Mouse (Mus musculus) mesoderm, embryonic 11.5 days (tissue): ENCODE measurements around the gene Clcn6.

ENCODE experiments used
- DNase-seq: peaks from one replicate; pipeline ENCODE4 v3.0.0-alpha.2; 2012; ENCODE audit warnings: low read depth, low spot score

The Clcn6 gene

GRCm38 (mm10) chr4:147985205-147986132, 53.2 kb downstream of the Clcn6 start, which contains the start of gene Nppb:
Nppb (plus strand) TSS chr4:147985788.
- peak; percentile 73 for DNase-seq

DNA sequence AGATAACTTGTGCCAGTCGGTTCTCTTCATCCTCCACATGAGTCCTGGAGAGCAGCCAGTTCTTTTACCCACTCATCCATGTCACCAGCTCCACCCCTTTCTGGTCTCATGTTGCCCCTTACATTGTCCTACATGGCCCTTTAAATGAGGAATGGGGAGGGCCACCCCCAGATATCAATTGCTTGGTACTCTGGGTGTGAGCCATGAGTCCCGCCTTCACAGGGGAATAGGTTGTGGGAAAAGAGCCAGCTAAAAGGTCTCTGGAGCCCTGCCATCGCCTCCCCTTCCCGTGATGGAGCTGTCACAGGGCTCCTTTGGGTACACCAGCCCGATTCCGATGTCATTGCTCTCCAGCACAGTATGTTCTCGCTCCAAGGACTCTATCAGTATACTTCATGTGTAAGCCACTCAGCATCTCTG, 59.2 kb downstream of the Clcn6 start:
- no peak for DNase-seq

- DNase-seq: no peak
Observed at GRCm38 (mm10) chr4:147978391-147978790, 60.2 kb downstream of the Clcn6 start.

DNA sequence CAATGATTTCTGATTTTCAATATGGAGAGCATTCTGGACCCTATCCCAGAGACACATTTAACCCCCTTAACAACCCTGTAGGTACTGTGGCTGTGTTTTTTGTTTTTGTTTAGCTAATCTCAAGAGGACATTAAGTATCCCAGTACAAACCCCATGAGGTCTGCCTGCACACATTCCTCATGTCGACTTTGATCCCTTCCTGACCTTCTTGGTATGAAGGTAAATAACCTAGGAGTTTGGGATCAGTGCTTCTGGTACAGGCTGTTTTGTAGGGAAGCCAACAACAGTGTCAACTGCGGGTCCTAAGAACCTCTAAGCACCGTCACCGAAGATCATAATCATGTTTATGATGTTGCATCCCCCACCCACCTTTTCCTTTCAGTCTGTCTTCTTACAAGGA, 60.9 kb downstream of the Clcn6 start:
- no peak for DNase-seq

- DNase-seq: no peak
Observed at GRCm38 (mm10) chr4:147976237-147976636, 62.4 kb downstream of the Clcn6 start.

- no peak for DNase-seq
Observed at GRCm38 (mm10) chr4:147969337-147969736, 69.3 kb downstream of the Clcn6 start.

DNA sequence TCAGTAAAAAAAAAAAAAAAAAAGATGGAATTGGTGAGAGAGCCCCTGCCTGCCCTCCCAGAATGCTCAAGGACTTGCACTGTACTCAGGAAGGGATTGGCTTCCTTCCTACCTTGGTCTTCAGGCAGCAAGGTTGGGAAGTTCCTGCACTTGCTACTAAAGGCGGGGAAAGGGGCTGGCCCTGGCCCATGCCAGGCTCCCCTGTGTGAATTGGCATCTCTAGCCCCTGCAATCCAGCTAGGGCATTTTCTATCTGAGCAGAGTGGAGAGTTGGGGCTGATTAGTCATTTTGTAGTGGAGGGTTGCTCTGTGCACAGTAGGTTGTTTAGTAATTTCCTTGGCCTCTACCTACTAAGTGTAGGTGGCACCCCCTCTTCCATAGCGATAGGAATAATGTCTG, 69.8 kb downstream of the Clcn6 start:
- DNase-seq: no peak

- DNase-seq: no peak
Observed at GRCm38 (mm10) chr4:147965712-147966111, 72.9 kb downstream of the Clcn6 start.

- DNase-seq: no peak
Observed at GRCm38 (mm10) chr4:147963623-147964022, 75.0 kb downstream of the Clcn6 start.

GRCm38 (mm10) chr4:147962781-147963180, 75.8 kb downstream of the Clcn6 start:
- no peak for DNase-seq

DNA sequence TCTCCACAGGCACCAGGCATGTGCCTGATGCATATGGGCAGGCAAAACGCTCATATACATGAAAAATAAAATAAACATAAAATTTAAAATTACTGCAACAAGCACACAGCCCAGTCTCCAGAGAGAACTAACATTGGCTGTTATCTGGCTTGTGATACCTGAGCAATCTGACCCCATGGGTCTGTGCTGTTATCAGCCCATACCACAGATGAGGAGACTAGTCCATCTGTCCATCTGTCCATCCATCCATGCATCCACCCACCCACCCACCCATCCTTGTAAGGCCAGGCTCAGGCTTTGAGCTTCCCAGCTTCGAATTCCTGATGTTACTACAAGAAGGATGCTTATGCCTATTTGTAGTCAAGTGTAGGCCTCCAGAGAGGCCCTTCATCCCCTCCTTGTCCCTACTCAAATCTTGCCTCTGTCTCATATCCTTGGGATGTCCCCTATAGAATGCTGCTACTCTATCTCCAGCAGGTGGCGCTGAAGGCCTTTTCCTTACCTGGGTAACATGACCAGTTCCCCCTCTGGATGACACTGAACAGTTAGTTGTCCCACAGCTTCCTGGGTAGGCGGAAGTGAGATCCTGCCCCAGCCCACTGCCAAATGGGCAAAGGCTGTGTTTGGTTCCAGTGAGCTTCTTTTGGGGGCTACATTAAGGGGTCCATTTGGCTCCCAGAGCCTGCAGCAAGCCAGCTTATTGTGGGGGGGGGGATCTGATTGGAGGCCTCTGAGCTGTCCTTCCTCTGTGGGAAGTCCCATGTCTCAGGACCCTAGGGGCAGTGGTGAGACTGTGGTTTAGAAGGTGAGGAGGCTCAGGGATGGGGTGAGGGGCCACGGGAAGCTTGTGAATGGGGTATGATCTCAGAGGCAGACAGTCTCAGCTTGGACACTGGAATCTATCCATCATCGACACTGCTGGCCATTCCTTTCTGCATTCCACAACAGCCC, 78.5 kb downstream of the Clcn6 start:
- peak; percentile 87 for DNase-seq

DNA sequence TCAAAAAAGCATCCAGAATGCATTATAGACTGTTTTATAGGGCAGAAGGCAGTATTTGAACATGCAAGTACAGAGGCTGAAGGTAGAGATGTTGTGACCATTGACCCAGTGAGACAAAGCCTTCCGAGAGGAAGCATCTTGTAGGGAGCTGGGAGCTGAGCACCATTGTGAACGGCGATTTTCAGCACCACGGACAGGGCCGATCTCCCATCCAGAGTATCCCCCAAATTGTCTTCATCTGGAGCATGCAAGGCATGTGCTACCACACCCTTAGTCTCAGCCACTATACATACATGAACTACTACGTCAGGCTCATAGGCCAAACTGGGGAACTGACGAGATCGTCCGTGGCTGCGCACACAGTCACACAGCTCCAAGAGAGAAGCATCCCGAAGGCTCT, 81.5 kb downstream of the Clcn6 start:
- DNase-seq: peak; percentile 74
